Mouse (Mus musculus) Muller cell, postnatal 12 days (primary cell): ENCODE measurements around the gene Trem2.
A peak's percentile ranks its signal among the peaks of the same experiment; 100 is the strongest.
"Not testable (repeated sequence)": the region's sequence is repeated elsewhere in the genome, so short reads cannot be mapped to it uniquely, and the experiment has no call there.

ENCODE experiments used
- DNase-seq: peaks from one replicate; pipeline ENCODE4 v3.0.0-alpha.2; 2015; ENCODE audit errors: inconsistent ontology term

The Trem2 gene

DNA sequence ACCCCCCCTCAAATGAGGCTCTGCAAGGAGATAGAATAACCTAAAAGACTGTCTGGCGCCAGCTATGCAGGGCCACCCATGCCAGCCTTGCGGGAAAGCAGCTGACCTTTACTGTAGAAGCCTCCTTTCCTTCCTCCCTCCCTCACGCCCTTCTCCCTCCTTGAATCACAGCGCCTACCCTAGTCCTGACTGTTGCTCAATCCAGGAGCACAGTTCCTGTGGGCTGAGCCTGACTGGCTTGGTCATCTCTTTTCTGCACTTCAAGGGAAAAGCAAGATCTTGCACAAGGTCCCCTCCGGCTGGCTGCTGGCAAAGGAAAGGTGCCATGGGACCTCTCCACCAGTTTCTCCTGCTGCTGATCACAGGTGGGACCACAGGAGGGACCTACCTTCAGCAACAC lies at the start of gene Trem2:
TSS of gene Trem2 (plus strand) at position 171 of the 400 bp plus-strand sequence.
- no peak for DNase-seq

DNA sequence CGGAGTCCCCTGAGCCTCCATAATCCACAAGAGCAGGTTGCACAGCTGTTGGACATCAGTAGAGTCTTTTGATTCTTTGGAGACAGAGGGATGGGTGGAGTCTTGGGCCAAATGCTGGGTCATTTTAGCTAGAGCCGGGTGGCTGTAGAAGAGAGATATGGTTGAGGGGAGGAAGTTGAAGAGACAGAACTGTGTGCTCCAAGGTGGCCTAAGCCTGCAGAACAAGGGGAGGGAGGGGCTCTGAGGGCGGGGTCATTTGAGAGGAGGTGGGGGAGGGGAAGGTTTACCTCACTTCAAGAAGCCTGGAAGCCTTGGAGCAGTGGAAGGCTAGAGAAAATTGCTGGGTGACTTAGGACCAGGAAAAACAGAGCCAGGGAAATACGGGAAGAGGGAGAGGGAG lies 47.0 kb upstream of the Trem2 start, which contains the start of gene Treml2:
TSS of gene Treml2 (plus strand) at position 296 of the 400 bp plus-strand sequence.
- no peak for DNase-seq

DNA sequence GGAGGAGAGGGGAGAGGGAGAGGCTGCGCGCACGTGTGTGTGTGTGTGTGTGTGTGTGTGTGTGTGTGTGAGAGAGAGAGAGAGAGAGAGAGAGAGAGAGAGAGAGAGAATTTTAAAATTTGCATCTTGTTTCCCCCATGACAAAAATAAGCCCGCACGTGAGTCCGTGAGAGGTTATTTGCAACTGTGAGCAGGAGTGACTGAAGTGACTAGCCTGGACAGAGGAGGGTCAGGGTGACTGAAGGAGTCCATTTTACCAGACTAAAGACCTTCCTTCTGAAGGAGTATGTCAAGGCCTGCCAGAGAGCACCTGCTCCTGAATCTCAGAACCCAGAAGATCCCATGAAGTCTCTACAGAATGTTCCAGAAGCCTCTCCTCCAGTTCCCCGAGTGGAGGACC lies 46.4 kb upstream of the Trem2 start:
- no peak for DNase-seq

DNA sequence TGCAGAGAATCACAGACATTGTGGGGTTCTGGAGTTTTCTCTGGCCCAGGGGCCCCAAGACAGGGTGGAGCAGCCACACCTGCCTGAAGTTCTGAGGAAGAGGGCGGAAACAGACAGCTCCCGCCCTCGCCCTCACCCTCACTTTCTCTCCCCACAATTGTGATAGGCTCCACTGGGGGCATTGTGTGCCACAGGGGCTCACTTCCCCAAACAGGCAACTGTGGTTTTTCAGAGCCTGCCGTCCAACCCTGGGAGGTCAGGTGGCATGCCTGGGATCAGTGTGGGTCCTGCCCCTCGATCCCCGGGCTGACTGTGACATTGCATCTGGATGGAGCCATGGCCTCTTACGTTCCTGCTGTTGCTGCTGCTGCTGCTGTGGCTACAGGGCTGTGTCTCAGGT lies 46.0 kb upstream of the Trem2 start:
- DNase-seq = no peak

DNA sequence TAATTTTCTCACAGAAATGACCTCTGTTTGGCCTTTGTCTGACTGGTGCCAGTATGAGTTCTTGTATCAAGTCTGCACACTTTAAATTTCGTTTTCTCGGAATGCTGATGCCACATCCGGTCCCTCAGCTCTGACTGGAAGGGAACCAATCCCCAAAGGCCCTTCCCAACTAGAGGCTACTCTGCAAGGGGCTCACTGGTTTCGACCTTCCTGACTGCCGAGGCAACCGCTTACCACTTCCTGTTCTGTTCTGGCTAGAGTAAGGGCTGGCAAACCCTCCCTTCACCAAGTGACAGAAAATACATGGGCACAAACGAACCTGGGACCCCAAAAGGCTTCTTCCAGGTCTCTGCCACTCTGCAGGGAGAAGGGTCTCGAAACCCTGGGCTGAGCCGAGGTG lies 45.3 kb upstream of the Trem2 start:
- DNase-seq = no peak

DNA sequence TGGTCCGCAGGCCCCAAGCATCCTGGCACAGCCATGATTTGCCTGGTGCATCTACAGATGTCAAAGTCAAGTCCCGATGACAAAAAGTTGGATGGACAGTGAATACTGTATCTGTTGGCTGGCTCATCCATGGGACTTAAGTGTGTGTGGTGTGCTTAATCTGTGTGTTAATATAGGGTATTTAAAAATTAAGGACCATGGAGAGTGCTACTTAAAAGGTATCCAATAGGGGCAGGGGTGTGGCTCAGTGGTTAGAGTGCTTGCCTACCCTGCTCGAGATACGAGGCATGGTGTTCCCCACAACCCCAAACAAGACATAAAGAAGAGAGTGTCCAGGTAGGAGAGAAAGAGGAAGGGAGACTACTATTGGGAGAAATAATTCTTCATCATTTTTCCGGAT lies 44.4 kb upstream of the Trem2 start:
- no peak for DNase-seq

DNA sequence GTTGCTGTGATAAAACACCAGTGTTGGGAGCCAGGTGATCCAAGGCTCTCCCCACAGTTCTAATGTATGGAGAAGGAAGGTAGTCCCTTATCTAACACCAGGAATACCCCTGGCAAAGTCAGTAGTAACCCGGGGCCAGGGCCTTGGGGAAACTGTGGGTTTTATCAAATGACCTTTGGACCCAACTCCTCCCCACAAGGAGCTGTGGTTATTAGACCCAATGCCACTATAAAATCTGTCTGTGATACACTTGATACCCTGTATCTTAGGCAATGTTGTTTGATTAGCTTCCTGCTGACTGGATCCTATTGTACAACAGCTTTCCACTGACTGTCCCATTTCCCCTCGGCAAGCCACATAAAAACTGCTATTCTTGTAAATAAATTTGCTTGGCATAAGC lies 34.1 kb upstream of the Trem2 start:
- no peak for DNase-seq

DNA sequence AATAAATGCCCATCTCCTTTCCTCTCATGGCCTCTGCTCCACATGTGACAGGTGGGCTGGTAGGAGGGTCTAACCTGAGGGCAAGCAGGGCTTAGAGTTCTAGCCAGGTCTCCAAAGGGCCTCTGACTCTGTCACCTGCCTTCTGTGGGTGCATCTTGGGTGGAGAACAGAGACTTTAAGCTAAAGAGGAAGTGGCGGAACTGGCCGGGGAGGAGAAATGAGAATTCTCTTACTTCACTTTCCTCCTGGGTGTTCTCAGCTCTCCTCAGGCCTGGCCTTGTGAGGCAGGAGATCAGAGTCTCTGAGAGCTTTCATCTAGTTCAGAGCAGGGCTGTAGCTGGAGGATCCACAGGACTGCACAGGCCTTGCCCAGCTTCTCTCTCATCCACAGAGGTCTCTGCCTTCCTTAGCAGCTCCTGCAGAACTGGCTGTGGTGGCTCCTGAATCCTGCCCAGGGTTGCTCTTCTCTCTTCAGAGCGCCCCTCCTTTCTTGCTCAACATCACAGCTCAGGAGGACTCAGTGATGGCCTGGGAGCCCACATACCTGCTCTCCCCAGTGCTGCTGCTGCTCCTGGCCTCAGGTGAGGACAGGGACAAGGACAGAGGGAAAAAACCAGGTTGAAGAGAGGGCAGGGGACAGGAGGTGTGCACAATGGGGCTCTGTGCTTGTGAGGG lies 30.2 kb upstream of the Trem2 start, which contains the start of gene B430306N03Rik:
TSS of gene B430306N03Rik (plus strand) at position 237 of the 675 bp plus-strand sequence.
- not testable (repeated sequence) for DNase-seq

DNA sequence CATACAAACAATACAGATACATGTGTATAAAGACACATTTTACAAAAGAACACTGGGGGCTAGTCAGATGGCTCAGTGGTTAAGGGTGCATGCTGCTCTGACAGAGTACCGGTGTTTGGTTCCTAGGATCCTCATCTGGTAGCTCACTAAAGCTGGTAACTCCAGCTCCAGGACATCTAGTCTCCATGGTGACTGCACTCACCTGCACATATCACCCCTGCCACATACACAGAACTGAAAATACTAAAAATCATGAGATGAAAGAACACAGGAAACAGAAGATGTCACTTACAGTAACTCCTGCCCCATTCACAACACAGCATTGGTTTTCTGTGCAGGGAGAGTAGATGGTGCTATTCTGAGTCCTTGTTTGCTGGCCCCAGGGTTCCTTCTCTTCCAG lies 27.5 kb upstream of the Trem2 start:
- no peak for DNase-seq

DNA sequence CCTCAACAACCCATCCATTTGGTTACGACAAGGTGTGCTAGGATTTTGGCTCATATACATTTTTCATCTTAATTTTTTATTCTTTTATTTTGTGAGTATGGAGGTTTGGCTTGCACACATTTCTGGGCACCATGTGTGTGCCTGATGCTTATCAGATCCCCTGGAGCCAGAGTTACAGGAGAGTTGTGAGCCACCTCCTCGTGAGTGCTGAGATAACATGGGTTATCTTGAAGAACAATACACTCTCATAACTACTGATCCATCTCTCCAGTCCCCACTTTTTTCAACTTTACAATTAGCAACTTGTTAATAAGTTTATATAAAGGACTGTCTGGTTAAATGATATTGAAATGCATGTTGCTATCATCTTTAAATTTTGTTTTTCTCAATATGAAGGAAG lies 24.9 kb upstream of the Trem2 start:
- no peak for DNase-seq

DNA sequence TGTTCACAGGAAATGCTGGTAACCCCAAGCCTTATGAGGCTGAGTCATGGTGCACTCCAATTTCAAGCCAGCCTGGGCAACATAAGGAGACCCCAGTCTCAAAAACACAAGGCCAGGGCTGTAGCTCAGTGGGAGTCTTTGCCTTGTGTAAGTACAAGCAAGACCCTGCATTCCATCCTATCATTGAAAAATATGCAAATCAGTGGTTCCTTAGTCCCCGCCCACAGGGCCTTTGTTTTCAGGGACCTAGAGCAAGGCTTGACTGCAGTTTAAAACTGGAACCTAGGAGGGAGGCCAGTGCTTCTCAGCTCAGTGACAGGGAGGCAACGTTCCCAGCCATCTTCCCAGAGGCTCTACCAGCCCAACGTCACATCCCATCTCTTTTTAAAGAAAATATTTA lies 23.0 kb upstream of the Trem2 start:
- no peak for DNase-seq

DNA sequence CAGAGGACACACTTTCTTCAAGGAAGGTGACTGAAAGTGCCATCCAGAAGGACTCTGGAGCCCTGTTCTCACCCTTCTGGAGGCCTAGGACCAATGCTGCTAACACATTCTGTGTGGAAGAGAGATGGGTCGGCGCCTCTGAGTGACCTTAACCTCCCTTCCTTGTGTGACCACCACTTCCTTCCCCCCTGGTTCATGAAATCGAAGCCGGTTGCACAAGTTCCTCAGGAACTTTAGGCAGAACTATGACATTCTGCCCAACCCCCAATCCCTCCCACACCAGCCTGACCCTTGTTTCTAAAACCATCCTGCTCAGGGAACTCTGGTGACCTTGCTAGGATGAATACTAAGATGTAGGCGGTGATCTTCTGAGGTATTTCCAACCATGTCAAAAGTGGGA lies 21.9 kb upstream of the Trem2 start:
- DNase-seq = no peak

DNA sequence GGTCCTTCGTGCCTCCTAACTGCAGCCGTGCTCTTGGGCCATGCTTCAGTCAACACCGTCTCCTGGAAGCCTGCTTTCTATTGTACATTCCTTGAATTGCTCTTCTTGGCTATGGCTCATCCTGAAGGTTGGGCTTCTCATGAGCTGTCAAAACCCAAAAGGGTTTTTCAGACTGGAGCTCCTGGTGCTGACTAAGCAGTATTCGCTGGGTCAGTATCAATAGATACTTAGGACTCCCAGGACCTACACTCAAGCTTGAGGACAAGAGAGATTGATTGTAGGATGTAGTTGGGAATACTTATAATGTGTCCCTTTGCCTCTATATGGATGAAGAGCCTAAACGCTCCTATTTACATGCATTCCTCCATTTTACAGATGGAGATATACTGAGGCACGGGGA lies 21.1 kb upstream of the Trem2 start:
- DNase-seq = no peak

DNA sequence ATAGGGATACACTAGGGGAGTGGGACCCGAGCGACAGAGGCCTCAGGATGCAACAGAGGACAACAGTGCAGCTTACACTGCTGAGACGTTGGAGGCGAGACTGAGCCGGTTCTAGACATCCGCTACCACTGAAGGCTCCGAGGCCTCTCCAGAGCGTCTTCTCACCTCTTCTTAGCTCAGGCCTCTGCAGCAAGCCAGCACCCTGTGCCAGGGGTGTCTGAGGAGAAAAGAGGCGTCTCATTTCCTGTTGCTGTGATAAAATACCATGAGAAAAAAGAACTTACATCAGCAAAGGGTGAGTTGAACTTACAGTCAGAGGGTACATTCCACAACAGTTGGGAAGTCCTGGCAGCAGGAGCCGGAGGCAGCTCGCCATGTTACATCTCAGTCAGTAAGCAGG lies 20.6 kb upstream of the Trem2 start:
- DNase-seq = no peak

DNA sequence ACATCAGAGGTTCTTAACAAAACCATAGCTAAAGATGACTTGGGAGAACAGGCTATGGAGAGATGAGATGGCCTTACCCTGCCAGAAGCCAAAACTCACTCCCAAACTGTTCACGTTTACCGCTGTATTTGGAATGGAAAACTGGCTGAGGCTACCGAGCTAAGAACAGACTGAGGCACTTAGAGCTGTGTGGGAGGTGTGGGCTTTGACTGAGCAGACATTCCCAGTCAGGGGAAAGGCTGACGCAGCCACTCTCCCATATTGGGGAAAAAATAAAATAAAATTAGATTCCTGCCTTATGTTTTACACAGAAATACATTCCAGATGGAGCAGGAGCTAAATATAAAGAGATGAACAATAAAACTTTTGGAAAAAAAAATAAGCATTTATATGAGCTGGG lies 19.5 kb upstream of the Trem2 start:
- DNase-seq = no peak

DNA sequence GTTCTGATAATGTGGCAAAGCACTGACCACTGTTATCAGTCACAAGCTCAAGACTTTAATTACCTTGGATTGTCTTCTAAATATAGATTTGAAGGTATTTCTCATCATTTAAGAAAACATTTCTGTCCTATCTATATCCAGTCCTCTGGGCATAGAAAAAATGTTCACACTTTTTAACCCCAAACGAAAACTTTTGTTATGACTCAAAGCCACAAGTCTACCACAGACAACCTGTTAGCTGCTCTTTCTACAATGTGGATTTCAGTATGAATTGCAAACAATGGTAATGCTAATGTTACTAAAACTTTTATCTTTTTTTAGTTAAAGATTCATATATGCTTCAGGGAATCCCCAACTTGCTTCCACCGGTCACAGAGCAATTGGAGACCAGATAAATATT lies 13.7 kb upstream of the Trem2 start:
- DNase-seq = no peak

DNA sequence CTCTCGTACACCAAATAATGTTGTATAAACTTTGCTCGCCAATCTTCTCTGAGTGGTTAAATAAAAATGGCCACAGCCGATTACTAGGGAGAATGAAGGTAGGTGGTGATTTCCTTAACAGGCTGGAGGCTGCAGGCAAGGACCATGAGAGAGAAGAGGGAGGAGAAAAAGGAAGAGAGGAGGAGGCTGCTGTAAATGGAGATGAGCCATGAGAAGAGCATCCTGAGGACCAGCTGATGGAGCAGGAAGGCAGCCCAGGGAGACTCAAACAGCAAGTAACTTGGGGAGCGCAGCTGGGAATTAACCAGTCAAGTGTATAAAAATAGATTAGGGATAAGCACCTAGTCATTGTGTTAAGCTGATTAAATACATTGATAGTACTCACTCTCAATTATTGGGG lies 12.0 kb upstream of the Trem2 start:
- DNase-seq = no peak

DNA sequence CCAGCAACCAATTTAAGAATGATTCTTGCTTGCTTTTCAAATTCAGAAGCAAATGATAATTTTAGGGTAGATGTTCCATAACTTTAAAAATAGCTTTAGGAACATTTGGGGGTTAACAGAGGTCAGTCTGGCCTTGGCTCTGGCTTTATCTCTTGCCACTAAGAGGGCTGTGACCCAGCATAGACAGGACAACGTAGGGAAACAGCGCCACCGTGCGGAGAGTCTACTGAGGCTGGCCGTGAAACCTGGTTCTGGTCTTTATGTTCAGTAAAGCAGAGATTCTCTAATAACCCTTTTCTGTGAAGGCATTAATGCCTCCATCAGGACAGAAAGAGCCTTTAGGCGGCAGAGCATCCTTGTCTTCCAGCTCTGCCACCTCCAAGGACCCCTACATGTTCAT lies 9.3 kb upstream of the Trem2 start:
- peak; percentile 32 for DNase-seq

DNA sequence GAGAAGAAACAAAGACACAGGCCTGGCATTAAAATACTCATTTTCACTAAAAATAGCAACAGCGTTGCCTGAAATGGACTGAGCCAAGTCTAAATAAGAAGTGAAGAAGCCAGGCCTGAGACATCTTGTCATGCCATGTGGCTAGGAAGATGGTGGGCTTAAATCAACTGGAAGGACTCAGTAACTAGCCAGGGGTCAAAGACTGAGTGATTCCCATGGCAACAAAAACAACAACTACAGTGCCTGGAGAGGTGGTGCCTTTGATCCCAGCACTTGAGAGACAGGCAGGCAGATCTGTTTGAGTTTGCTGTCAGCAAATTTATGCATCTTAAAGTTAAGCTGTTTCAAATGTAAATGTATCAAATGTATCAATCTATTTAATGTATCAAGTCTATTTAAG lies 5.9 kb upstream of the Trem2 start:
- DNase-seq = no peak

DNA sequence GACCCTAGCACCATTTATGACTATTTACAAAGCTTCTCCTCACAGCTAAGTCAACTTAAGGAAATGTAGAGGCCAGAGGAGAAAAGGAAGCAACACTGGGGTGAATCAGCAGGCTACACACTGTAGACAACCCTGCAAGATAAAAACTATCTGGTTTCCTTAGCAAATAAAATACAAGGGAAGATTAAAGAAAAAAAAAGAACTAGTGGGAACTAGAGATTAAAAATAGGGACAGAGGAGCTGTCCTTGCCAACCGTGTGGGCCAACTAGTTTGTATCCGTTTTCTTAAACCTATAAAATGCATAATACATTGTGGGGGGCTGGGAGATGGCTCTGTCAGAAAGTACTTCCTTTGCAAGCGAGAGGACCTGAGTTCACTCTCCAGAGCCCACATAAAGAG lies 4.3 kb upstream of the Trem2 start:
- DNase-seq = no peak

DNA sequence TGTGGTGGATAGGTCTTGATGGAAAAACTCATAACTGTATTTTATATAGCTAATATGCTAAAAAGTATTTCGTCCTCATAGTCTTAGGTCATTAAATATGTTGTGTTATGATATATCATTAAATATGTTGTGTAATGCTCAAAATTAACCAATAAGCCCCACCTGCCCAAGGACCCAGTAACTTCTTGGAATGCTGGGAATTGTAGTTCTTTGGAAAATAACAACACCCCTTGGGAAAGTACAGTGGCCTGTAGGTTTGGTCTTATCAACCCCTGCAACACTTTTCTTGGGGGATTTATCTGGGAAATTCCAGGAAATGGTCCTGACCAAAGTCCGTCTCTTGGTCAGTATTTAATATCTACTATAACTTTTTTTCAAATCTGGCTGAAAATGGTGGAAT lies 3.1 kb upstream of the Trem2 start:
- DNase-seq = no peak

DNA sequence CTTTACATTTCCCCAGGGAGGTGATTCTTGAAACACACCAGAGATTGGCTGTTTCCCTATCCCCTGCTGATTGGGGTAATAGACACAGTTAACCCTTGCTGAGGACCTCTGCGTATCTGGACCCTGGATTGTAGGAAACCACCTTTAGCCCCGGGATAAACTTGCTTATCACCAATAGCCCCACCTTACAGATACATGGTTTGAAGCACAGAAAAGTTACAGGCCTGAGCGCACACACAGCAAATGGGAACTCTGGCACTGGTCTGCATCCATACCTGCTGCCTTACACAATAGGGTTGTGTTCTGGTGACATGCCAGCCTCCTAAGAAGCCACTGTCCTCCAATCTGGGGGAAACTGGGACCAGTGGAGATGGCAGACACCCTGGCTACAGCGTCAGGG lies 377 bp upstream of the Trem2 start:
- no peak for DNase-seq

DNA sequence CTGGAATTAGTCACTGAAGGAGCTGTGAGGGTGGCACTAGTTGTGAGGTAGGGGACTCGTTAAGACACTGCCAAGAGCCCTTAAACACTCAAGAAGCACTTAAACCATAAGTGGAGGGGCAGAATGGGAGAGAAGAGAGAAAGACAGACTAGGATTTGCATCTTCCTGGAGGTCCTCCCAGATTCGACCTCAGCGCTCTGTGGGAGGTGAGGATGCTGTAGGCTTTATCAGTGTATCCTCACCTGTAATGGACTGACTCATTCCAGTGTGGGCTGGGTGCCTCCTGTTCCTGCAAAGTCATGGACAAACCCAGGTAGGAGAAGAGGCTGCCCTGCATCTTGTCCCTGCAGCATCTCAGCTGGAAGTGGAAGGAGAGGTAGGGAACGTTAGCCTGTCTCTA lies 633 bp downstream of the Trem2 start:
- no peak for DNase-seq

DNA sequence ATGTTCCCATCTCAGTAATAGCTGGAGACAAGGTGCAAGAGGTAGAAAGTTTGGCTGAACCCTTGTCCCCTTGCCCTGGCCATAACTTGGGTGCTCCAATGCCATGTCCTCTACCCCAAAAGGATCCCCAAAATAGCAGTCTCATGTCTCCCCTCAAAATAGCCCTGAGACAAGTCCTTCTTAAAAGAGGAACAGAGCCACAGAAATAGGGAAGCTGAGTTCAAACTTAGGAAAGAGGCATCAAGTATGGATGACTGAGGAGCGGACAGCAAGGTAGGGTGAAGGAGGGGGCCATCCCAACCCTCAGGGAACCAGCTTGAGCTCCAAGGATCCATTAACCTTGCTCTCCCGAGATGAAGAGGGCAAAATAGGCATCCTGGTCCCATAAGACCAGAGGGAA lies 1.1 kb downstream of the Trem2 start:
- DNase-seq = no peak
